7 mouse cellular contexts compared by ENCODE assay signal in genomic region chr11:88718050-88718765, GRCm38 (mm10). TPM values are rescaled to one million over a fixed set of nuclear protein-coding genes. Genes with fewer than 3 reads are reported as not detected.
A peak's percentile ranks its signal among the peaks of the same experiment; 100 is the strongest.
DNase-seq lines count a peak whose midpoint lies in the region; ATAC-seq and TF ChIP-seq lines count a peak whose summit lies in the region.

TSS of gene Msi2 (minus strand) at chr11:88718513.

- peak within 1 kb of the TSS; percentile 90 for H3K4me3 ChIP-seq in embryonic facial prominence, embryonic 12.5 days
- H3K4me3 ChIP-seq in kidney, adult 2 months (ENCODE audit: insufficient read depth, low read depth, low read length) = peak within 1 kb of the TSS; percentile 63
- H3K4me3 ChIP-seq in limb, embryonic 13.5 days = peak within 1 kb of the TSS; percentile 91
- peak within 1 kb of the TSS; percentile 95 for H3K4me3 ChIP-seq in midbrain, embryonic 16.5 days (ENCODE audit: low read depth, low read length)

- no peaks in the 10 kb centered on the region for H3K36me3 ChIP-seq in embryonic facial prominence, embryonic 12.5 days
- no peaks in the 10 kb centered on the region for H3K36me3 ChIP-seq in kidney, adult 2 months (ENCODE audit: control insufficient read depth, insufficient read depth, low read length)
- H3K36me3 ChIP-seq in limb, embryonic 13.5 days = no peaks in the 10 kb centered on the region
- no peaks in the 10 kb centered on the region for H3K36me3 ChIP-seq in midbrain, embryonic 16.5 days (ENCODE audit: control insufficient read depth, insufficient read depth, low read length)

- peak within 1 kb of the TSS; percentile 73 for H3K4me2 ChIP-seq in embryonic facial prominence, embryonic 12.5 days (replicated peaks)
- H3K4me2 ChIP-seq in limb, embryonic 13.5 days (replicated peaks) = peak within 1 kb of the TSS; percentile 90
- peak within 1 kb of the TSS; percentile 92 for H3K4me2 ChIP-seq in midbrain, embryonic 16.5 days (ENCODE audit: low read length)

- ATAC-seq in embryonic facial prominence, embryonic 12.5 days (ENCODE audit: insufficient number of reproducible peaks, insufficient read depth, low FRiP score, low TSS enrichment) = peak; percentile 75
- peak; percentile 87 for ATAC-seq in limb, embryonic 13.5 days (ENCODE audit: low FRiP score, low read depth)
- ATAC-seq in midbrain, embryonic 16.5 days = peak; percentile 85

- peaks cover 41% of the 10 kb centered on the region for H3K4me1 ChIP-seq in embryonic facial prominence, embryonic 12.5 days
- H3K4me1 ChIP-seq in kidney, adult 2 months (ENCODE audit: control insufficient read depth, insufficient read depth, low read length) = peaks cover 19% of the 10 kb centered on the region
- H3K4me1 ChIP-seq in limb, embryonic 13.5 days = peaks cover 48% of the 10 kb centered on the region
- peaks cover 37% of the 10 kb centered on the region for H3K4me1 ChIP-seq in midbrain, embryonic 16.5 days (ENCODE audit: control insufficient read depth, insufficient read depth, low read length)

- no peak for TF ChIP-seq POLR2A in kidney, adult 2 months (IDR thresholded peaks at IDR 0.05; ENCODE audit: low read depth, low read length)

- 0% methylated on average over 65 of the region's 84 CpGs for WGBS in embryonic facial prominence, embryonic 12.5 days
- WGBS in kidney, adult 2 months = under 1% methylated on average over 62 of the region's 84 CpGs
- under 1% methylated on average over 24 of the region's 84 CpGs for WGBS in limb, embryonic 13.5 days
- WGBS in midbrain, embryonic 16.5 days = under 1% methylated on average over 32 of the region's 84 CpGs

- DNase-seq in adrenal gland, postnatal 25 days = peak; percentile 94
- DNase-seq in heart, adult 11 months = peak; percentile 99
- peak; percentile 95 for DNase-seq in kidney, adult 2 months
- peak; percentile 81 to 92 for DNase-seq in spleen, postnatal 10 days (ENCODE audit: low spot score in 2 of 2)

- peak within 1 kb of the TSS; percentile 92 for H3K27ac ChIP-seq in embryonic facial prominence, embryonic 12.5 days
- H3K27ac ChIP-seq in kidney, adult 2 months (ENCODE audit: insufficient read depth, low read depth, low read length) = peak within 1 kb of the TSS; percentile 87
- H3K27ac ChIP-seq in limb, embryonic 13.5 days = peak within 1 kb of the TSS; percentile 88
- peak within 1 kb of the TSS; percentile 90 for H3K27ac ChIP-seq in midbrain, embryonic 16.5 days (ENCODE audit: low read length)

- TF ChIP-seq CTCF in kidney, adult 2 months (conservative IDR thresholded peaks at IDR 0.05; ENCODE audit: insufficient read depth, insufficient read length, low read depth, low read length) = no peak

- no peaks in the 10 kb centered on the region for H3K27me3 ChIP-seq in embryonic facial prominence, embryonic 12.5 days
- H3K27me3 ChIP-seq in kidney, adult 2 months (replicated peaks; ENCODE audit: control insufficient read depth, insufficient read depth, low read length) = no peaks in the 10 kb centered on the region
- H3K27me3 ChIP-seq in limb, embryonic 13.5 days = peaks cover 5% of the 10 kb centered on the region; the same call in 1 of the 2 replicates
- no peaks in the 10 kb centered on the region for H3K27me3 ChIP-seq in midbrain, embryonic 16.5 days (ENCODE audit: control insufficient read depth, insufficient read depth, low read depth, low read length)

- H3K9me3 ChIP-seq in embryonic facial prominence, embryonic 12.5 days = no peaks in the 10 kb centered on the region
- no peaks in the 10 kb centered on the region for H3K9me3 ChIP-seq in limb, embryonic 13.5 days
- H3K9me3 ChIP-seq in midbrain, embryonic 16.5 days (replicated peaks; ENCODE audit: control insufficient read depth, low read length, poor library complexity, severe bottlenecking) = no peaks in the 10 kb centered on the region

- H3K9ac ChIP-seq in embryonic facial prominence, embryonic 12.5 days = peak within 1 kb of the TSS; percentile 95
- H3K9ac ChIP-seq in limb, embryonic 13.5 days = peak within 1 kb of the TSS; percentile 98
- peak within 1 kb of the TSS; percentile 92 for H3K9ac ChIP-seq in midbrain, embryonic 16.5 days (ENCODE audit: low read depth, low read length)

RNA-seq across cellular contexts. Expression of gene Msi2, which starts in this region (rescaled TPM):
- 154 and 189 TPM in 2 replicates for total RNA-seq in adrenal gland, postnatal 25 days (2021)
- polyA plus RNA-seq in embryonic facial prominence, embryonic 12.5 days (2016; fragmentation: Nextera tagmentation; extraction: Ambion mirVana) = 22.0 and 25.8 TPM in 2 replicates
- polyA plus RNA-seq in kidney, adult 2 months (2012; rRNA removed) = 40.4 and 43.5 TPM in 2 replicates
- 21.1 and 21.3 TPM in 2 replicates for polyA plus RNA-seq in limb, embryonic 13.5 days (2015; fragmentation: Nextera tagmentation; extraction: Ambion mirVana)
- 29.4 and 32.8 TPM in 2 replicates for polyA plus RNA-seq in midbrain, embryonic 16.5 days (2015; fragmentation: Nextera tagmentation; extraction: Ambion mirVana)

Comparison
In these comparisons a context has a peak if more than half of its experiments do, and no peak if none do; other contexts are left out.
1. Peak in every context shown above with its lines: DNase-seq, ATAC-seq, H3K4me3 ChIP-seq and H3K27ac ChIP-seq.